Mouse (Mus musculus) heart, embryonic 16.5 days (tissue): ENCODE measurements around the gene Arhgef19. TPM values are rescaled to one million over a fixed set of nuclear protein-coding genes. Genes with fewer than 3 reads are reported as not detected.

ENCODE experiments used
- ATAC-seq: fragments of 200-750 bp; cut with Nextera tagmentation; replicated peaks from 2 replicates; pipeline ENCODE4 v1.8.0; 2017; ENCODE audit warnings: moderate number of reproducible peaks; ENCODE audit not compliant: insufficient read depth, low FRiP score; ENCODE audit errors: extremely low read depth
- H3K27ac ChIP-seq: fragments of 300-500 bp; sonication (generic); 2 replicates; pipeline ENCODE4 v1.5.1; 2014; ENCODE audit warnings: mild to moderate bottlenecking, low read length, control low read depth, moderate library complexity
- H3K27me3 ChIP-seq: fragments of 300-500 bp; sonication (generic); 2 replicates; pipeline ENCODE4 v1.6.1; 2014; ENCODE audit warnings: low read length, mixed read lengths; ENCODE audit not compliant: control insufficient read depth, insufficient read depth
- H3K36me3 ChIP-seq: fragments of 300-500 bp; sonication (generic); 2 replicates; pipeline ENCODE4 v1.6.1; 2014; ENCODE audit not compliant: control insufficient read depth, insufficient read depth
- H3K4me1 ChIP-seq: fragments of 300-500 bp; sonication (generic); 2 replicates; pipeline ENCODE4 v1.6.1; 2014; ENCODE audit warnings: low read length, mixed read lengths; ENCODE audit not compliant: control insufficient read depth, insufficient read depth
- H3K4me2 ChIP-seq: fragments of 300-500 bp; sonication (generic); 2 replicates; pipeline ENCODE4 v1.6.1; 2014; ENCODE audit warnings: low read depth, mild to moderate bottlenecking, control low read depth, low read length
- H3K4me3 ChIP-seq: fragments of 300-500 bp; sonication (generic); 2 replicates; pipeline ENCODE4 v1.5.1; 2014; ENCODE audit warnings: mild to moderate bottlenecking, control low read depth, low read length
- H3K9ac ChIP-seq: fragments of 300-500 bp; sonication (generic); 2 replicates; pipeline ENCODE4 v1.6.1; 2014; ENCODE audit warnings: low read length, control low read depth
- H3K9me3 ChIP-seq: fragments of 300-500 bp; sonication (generic); replicated peaks from 2 replicates; pipeline ENCODE4 v1.6.1; 2016; ENCODE audit warnings: low read length; ENCODE audit not compliant: control insufficient read depth
- WGBS: fragments of 180-500 bp; shearing (Covaris S2); extraction: QIAGEN DNeasy Blood & Tissue Kit; methylation state at CpG from one replicate; pipeline ENCODE4 v1.1.7; 2014; 5-methylcytosine and 5-hydroxymethylcytosine counted together
- polyA plus RNA-seq: library from polyadenylated mRNA; unstranded; fragments of >200 nt; fragmentation: Nextera tagmentation; extraction: Ambion mirVana; gene quantifications from 2 replicates; pipeline ENCODE4 v1.2.1, GENCODE M21; 2015

Gene Arhgef19
- polyA plus RNA-seq, 1 experiment from 2014 or later, result 2.3 TPM

DNA sequence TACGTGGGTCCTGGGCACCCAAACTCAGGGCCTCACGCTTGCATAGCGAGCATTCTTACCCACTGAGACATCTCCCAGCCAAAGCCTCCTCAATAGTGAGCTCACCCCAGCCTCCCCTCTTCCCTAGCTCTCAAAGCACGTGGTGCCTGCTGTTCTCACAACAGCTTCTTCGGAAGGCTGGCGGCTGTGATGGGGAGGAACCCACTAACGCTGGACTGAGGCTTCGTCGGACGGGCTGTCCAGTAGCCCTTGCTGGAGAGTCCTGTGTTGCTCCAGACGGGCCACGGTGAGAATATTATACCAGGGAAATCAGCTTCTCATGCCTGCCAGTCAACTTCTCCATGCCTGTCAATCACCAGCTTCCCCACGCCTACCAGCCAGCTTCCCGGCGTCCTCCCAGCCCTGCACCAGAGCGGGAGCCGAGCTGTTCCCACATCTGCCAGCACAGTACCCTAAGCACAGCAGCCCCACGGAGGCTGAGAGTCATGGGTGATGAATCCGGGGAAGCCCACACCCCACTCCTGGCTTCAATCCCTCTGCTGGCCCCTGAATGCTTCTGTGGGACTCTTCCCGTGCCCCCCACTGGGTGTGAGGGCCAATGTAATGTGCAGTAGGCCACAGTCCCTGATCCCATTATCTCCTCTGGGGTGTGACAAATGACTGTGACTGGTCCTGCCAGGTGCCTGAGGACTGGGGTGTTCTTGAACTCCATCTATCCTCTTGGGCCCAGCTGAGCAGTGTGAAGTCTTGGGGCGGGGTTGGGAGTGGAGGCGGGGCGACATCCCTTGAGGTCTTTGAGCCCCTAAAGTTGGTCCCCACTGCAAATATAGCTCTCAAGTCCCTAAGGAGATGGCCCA, 35.4 kb downstream of the Arhgef19 start:
- Histone ChIP-seq H3K4me1 (peaks cover 20% of the 10 kb centered on the region; the same call in 1 of the 2 replicates), H3K4me3 (no peak overlapping the region), H3K4me2 (peak overlapping the region; percentile 39), H3K27me3 (0 out of 2 replicates have a peak, but pooled peaks cover 6% of the 10 kb centered on the region), H3K9me3 (no peaks in the 10 kb centered on the region), H3K9ac (peak overlapping the region; percentile 48; the same call in 1 of the 2 replicates), H3K27ac (no peak overlapping the region), H3K36me3 (no peaks in the 10 kb centered on the region)
- 32% methylated on average over 23 of the region's 23 CpGs for WGBS
- no peak for ATAC-seq

DNA sequence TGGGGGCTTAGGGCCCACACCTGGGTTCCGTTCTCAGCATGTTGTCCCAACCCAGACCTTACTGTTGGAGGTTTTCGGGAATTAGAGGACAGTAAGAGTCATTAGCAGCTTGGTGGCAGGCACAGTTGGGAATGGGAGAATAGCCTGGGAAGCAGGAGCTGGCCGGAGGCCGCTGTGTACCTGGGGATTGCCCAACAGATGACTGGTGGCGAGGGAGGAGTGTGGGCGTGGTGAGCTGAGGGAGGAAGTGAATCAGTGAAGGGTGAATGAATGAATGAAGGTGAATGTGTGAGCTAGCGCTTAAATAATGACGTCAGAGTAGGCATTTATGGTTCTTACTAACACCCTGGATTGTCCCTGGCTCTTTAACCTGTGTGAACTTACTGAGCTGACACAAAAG, 37.9 kb downstream of the Arhgef19 start:
- ATAC-seq, result no peak
- no peaks in the 10 kb centered on the region for H3K9me3 ChIP-seq

DNA sequence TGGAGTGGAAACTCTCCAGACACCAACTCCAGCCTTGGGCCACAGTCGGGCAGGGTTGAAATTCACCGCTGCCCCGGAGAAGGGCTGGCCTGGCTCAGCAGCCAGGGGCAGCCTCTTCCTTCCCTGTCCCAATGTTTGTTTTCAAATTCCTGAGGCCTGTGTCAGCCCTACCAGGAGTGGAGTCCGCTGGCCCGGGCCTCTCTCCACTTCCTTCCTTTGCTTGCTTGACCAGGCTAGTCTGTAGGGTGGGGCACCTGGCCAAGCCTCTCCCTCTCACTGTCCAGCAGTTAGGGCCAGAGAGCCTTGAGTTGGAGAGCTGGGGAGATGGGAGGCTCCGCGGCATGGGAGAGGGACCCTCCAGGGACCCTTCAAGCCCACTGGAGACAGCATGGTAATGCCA, 38.9 kb downstream of the Arhgef19 start:
- WGBS, result 31% methylated on average over 7 of the region's 7 CpGs
- ATAC-seq, result peak; percentile 74
- peak overlapping the region; percentile 35; the same call in 1 of the 2 replicates for H3K4me2 ChIP-seq
- peak overlapping the region; percentile 88 for H3K27ac ChIP-seq
- H3K27me3 ChIP-seq, result 0 out of 2 replicates have a peak, but pooled peaks cover 4% of the 10 kb centered on the region
- peak overlapping the region; percentile 37; the same call in 1 of the 2 replicates for H3K9ac ChIP-seq
- no peaks in the 10 kb centered on the region for H3K9me3 ChIP-seq
- H3K36me3 ChIP-seq, result no peaks in the 10 kb centered on the region
- peak overlapping the region; percentile 10; the same call in 1 of the 2 replicates for H3K4me3 ChIP-seq
- peaks cover 25% of the 10 kb centered on the region for H3K4me1 ChIP-seq

More for the DNA sequence above, 37.9 kb downstream of the Arhgef19 start:
- Histone ChIP-seq H3K4me3 (no peak overlapping the region), H3K27ac (peak overlapping the region; percentile 88), H3K27me3 (0 out of 2 replicates have a peak, but pooled peaks cover 6% of the 10 kb centered on the region), H3K4me1 (peaks cover 27% of the 10 kb centered on the region), H3K36me3 (no peaks in the 10 kb centered on the region), H3K9ac (no peak overlapping the region), H3K4me2 (no peak overlapping the region)
- 87% methylated on average over 8 of the region's 8 CpGs for WGBS

DNA sequence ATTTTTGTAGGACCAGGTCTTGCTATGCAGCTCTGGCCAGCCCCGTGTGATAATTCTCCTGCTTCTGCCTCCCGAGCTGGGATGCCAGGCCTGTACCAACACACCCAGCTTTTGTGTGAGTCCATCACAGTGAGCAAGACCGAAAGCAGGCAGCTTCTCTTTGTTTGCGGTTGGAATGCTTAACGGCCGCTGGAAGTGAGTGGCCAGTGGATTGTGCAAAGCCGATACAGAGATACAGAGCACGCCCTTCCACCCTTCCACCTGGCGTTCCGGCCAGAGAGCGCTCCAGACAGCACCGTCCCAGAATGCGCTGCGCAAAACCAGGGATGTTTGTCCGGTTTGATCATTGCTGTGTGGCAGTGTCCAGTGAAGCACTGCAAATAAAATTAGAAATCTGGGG, 40.0 kb downstream of the Arhgef19 start:
- Histone ChIP-seq H3K4me1 (peaks cover 31% of the 10 kb centered on the region), H3K4me3 (no peak overlapping the region)
- WGBS, result 58% methylated on average over 15 of the region's 15 CpGs

DNA sequence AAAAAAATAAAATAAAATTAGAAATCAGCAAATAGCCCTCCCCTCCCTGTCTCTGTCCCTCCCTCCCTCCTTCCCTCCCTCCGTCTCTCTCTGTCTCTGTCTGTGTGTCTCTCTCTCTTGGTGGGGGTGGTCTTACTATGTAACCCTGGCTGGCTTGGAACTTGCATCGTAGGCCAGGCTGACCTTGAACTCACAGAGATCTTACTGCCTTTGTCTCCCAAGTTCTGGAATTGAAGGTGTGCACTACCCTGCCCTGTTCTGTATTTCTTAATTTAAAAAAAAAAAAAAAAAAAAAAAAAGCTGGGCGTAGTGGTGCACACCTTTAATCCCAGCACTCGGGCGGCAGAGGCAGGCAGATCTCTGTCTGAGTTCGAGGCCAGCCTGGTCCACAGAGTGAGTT, 40.5 kb downstream of the Arhgef19 start:
- Histone ChIP-seq H3K27me3 (0 out of 2 replicates have a peak, but pooled peaks cover 4% of the 10 kb centered on the region), H3K36me3 (no peaks in the 10 kb centered on the region), H3K27ac (no peak overlapping the region), H3K9me3 (no peaks in the 10 kb centered on the region), H3K9ac (no peak overlapping the region), H3K4me1 (peaks cover 28% of the 10 kb centered on the region), H3K4me2 (no peak overlapping the region), H3K4me3 (no peak overlapping the region)
- no peak for ATAC-seq
- WGBS, result 94% methylated on average over 6 of the region's 6 CpGs

More for the DNA sequence above, 40.0 kb downstream of the Arhgef19 start:
- no peaks in the 10 kb centered on the region for H3K36me3 ChIP-seq
- no peak overlapping the region for H3K9ac ChIP-seq
- no peak for ATAC-seq
- no peak overlapping the region for H3K4me2 ChIP-seq
- peak overlapping the region; percentile 58; the same call in 1 of the 2 replicates for H3K27ac ChIP-seq
- no peaks in the 10 kb centered on the region for H3K9me3 ChIP-seq
- 0 out of 2 replicates have a peak, but pooled peaks cover 4% of the 10 kb centered on the region for H3K27me3 ChIP-seq

DNA sequence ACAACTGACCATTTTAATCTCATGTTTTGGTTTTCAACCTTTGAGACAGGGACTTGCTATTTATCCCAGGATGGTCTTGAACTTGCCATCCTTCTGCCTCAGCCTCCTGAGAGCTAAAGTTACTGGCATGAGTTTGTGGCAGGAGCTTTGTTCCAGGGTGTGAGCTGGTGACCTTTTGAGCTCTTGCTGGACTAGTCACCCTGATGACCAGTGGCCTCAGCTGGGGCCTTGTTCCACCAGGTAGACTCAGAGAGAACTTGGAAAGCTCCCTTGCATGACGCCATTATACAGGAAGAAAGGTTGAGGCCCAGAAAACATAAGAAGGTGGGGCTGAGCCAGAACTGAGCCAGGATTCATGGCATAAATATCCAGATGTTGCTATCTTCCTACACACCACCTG, 41.2 kb downstream of the Arhgef19 start:
- H3K9ac ChIP-seq, result no peak overlapping the region
- no peak overlapping the region for H3K4me2 ChIP-seq
- 87% methylated on average over 1 of the region's 1 CpGs for WGBS
- H3K9me3 ChIP-seq, result no peaks in the 10 kb centered on the region
- no peaks in the 10 kb centered on the region for H3K36me3 ChIP-seq
- peaks cover 27% of the 10 kb centered on the region for H3K4me1 ChIP-seq
- H3K4me3 ChIP-seq, result no peak overlapping the region
- ATAC-seq, result no peak
- 0 out of 2 replicates have a peak, but pooled peaks cover 3% of the 10 kb centered on the region for H3K27me3 ChIP-seq
- H3K27ac ChIP-seq, result no peak overlapping the region

DNA sequence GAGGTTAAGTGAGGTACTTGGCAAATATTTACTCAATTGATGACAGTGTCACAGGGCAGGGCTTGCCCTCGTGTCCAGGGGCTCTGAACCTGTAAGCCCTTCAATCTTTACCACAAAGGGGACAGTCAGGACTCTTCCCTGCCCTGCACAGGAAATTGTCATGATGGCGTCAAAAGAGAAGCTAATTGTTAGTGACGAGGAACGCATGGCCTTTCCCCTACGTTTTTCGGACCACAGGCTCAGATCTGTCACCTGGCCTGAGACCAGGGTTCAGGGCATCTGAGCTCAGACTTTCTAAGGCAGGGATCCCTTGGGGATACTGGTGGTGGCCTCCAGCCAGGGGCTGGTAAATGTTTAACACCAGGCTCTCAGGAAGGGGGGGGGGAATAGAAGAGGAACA, 41.9 kb downstream of the Arhgef19 start:
- 53% methylated on average over 6 of the region's 6 CpGs for WGBS
- no peak overlapping the region for H3K4me2 ChIP-seq
- no peak for ATAC-seq
- H3K9me3 ChIP-seq, result no peaks in the 10 kb centered on the region
- no peak overlapping the region for H3K9ac ChIP-seq
- peaks cover 27% of the 10 kb centered on the region for H3K4me1 ChIP-seq
- no peak overlapping the region for H3K27ac ChIP-seq
- no peak overlapping the region for H3K4me3 ChIP-seq
- no peaks in the 10 kb centered on the region for H3K36me3 ChIP-seq
- no peaks in the 10 kb centered on the region for H3K27me3 ChIP-seq

DNA sequence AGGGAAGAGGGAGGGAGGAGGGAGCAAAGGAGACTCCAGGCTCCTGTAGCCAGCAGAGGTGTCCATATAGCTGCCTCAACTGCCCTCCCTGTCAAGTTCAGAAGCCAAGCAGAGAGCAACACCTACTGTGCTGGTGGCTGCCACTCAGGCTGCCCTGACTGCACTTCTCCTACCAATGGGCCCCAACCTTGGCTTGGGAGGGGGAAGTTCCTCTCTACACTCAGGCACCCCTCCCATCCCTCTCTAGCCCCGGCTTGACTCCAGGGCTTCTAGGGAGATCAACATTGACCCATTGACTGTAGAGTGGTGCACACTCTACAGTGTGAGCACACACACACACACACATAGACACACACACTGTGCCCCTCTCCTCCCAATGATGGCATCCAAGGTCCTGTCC, 42.3 kb downstream of the Arhgef19 start:
- Histone ChIP-seq H3K4me2 (no peak overlapping the region), H3K27me3 (no peaks in the 10 kb centered on the region), H3K36me3 (no peaks in the 10 kb centered on the region), H3K9me3 (no peaks in the 10 kb centered on the region), H3K27ac (0 out of 2 replicates have a peak overlapping the region, but pooled peaks have one; percentile 9), H3K4me1 (peaks cover 27% of the 10 kb centered on the region), H3K4me3 (no peak overlapping the region), H3K9ac (no peak overlapping the region)
- 42% methylated on average over 1 of the region's 1 CpGs for WGBS
- no peak for ATAC-seq

DNA sequence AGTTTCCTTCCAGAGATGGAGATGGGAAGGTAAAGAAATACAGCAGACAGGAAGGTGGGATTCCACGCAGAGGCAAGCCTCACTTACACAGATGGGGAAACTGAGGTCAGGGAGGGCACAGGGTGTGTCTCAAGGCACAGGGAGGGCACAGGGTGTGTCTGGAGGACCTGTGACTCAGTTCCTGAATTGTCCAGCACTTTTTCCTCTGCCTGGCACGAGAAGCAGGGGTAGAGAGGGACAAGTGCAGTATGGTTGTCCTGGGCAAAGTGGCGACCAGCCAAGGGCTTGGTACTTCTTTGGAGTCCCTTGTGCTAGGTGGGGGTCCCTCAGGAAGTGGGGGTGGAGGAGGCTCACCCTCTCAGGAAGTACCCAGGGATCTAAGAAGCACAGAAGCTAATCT, 42.8 kb downstream of the Arhgef19 start:
- no peak for ATAC-seq
- no peak overlapping the region for H3K4me3 ChIP-seq
- no peaks in the 10 kb centered on the region for H3K9me3 ChIP-seq
- peaks cover 32% of the 10 kb centered on the region for H3K4me1 ChIP-seq
- no peaks in the 10 kb centered on the region for H3K36me3 ChIP-seq
- no peak overlapping the region for H3K9ac ChIP-seq
- H3K4me2 ChIP-seq, result no peak overlapping the region
- 0 out of 2 replicates have a peak overlapping the region, but pooled peaks have one; percentile 9 for H3K27ac ChIP-seq
- WGBS, result 66% methylated on average over 3 of the region's 3 CpGs
- H3K27me3 ChIP-seq, result no peaks in the 10 kb centered on the region; the same call in 1 of the 2 replicates
